ENCODE assay signal across 26 mouse cellular contexts in genomic region chr4:106548113-106548512, GRCm38 (mm10). TPM values are rescaled to one million over a fixed set of nuclear protein-coding genes. Genes with fewer than 3 reads are reported as not detected.
DNase-seq lines count a peak whose midpoint lies in the region; ATAC-seq and TF ChIP-seq lines count a peak whose summit lies in the region.
"Had no signal": no experiment of that assay in that cellular context is flagged by ENCODE, and none has a peak within 500 bp of the region (broad histone marks: within the 10 kb centered on the region; RNA-seq: fewer than 3 reads in every experiment).

No protein-coding gene starts in this region.

- H3K9ac ChIP-seq in stomach, embryonic 16.5 days (ENCODE audit: low read length) = no peak overlapping the region
- no peak overlapping the region for H3K9ac ChIP-seq in stomach, postnatal 0 days (ENCODE audit: low read length)
- H3K9ac ChIP-seq in intestine, embryonic 16.5 days (ENCODE audit: low read depth, low read length) = no peak overlapping the region
- H3K9ac ChIP-seq: embryonic facial prominence, embryonic 13.5 days; embryonic facial prominence, embryonic 15.5 days; forebrain, embryonic 12.5 days had no signal

- WGBS in stomach, embryonic 16.5 days = 63% methylated on average over 3 of the region's 3 CpGs
- WGBS in stomach, postnatal 0 days = 60% methylated on average over 3 of the region's 3 CpGs
- 66% methylated on average over 3 of the region's 3 CpGs for WGBS in intestine, embryonic 16.5 days
- 23% methylated on average over 3 of the region's 3 CpGs for WGBS in small intestine, adult 2 months
- WGBS in thymus, adult 2 months = 93% methylated on average over 3 of the region's 3 CpGs

- H3K27me3 ChIP-seq in stomach, embryonic 16.5 days (ENCODE audit: control insufficient read depth, insufficient read depth, low read length) = no peaks in the 10 kb centered on the region
- H3K27me3 ChIP-seq in stomach, postnatal 0 days (ENCODE audit: control insufficient read depth, insufficient read depth, low read length) = no peaks in the 10 kb centered on the region
- H3K27me3 ChIP-seq in intestine, embryonic 16.5 days (replicated peaks; ENCODE audit: control insufficient read depth, insufficient read depth, low read length) = no peaks in the 10 kb centered on the region
- H3K27me3 ChIP-seq in small intestine, adult 2 months (ENCODE audit: control insufficient read depth, insufficient read depth, low read length) = no peaks in the 10 kb centered on the region
- H3K27me3 ChIP-seq in thymus, adult 2 months (ENCODE audit: control insufficient read depth, insufficient read depth, low read length) = no peaks in the 10 kb centered on the region
- H3K27me3 ChIP-seq: embryonic facial prominence, embryonic 13.5 days; embryonic facial prominence, embryonic 15.5 days; forebrain, embryonic 12.5 days had no signal

- no peaks in the 10 kb centered on the region for H3K9me3 ChIP-seq in stomach, embryonic 16.5 days (replicated peaks; ENCODE audit: control insufficient read depth, low read length)
- H3K9me3 ChIP-seq in stomach, postnatal 0 days (ENCODE audit: control insufficient read depth, low read length) = no peaks in the 10 kb centered on the region
- no peaks in the 10 kb centered on the region for H3K9me3 ChIP-seq in intestine, embryonic 16.5 days (ENCODE audit: control insufficient read depth, low read length)
- H3K9me3 ChIP-seq: embryonic facial prominence, embryonic 13.5 days; embryonic facial prominence, embryonic 15.5 days; forebrain, embryonic 10.5 days; forebrain, embryonic 12.5 days had no signal

- no peak overlapping the region for H3K27ac ChIP-seq in stomach, embryonic 16.5 days (ENCODE audit: low read length)
- H3K27ac ChIP-seq in stomach, postnatal 0 days (replicated peaks) = no peak overlapping the region
- H3K27ac ChIP-seq in intestine, embryonic 16.5 days (ENCODE audit: low read length) = peak overlapping the region; percentile 26; the same call in 1 of the 2 replicates
- H3K27ac ChIP-seq in small intestine, adult 2 months (ENCODE audit: insufficient read depth, low read depth, low read length) = peak overlapping the region; percentile 60
- no peak overlapping the region for H3K27ac ChIP-seq in thymus, adult 2 months (ENCODE audit: control insufficient read depth, insufficient read depth, low read length)
- H3K27ac ChIP-seq: embryonic facial prominence, embryonic 13.5 days; embryonic facial prominence, embryonic 15.5 days; forebrain, embryonic 10.5 days; forebrain, embryonic 12.5 days had no signal

- H3K36me3 ChIP-seq in stomach, embryonic 16.5 days (ENCODE audit: control insufficient read depth, insufficient read depth, low read length) = no peaks in the 10 kb centered on the region
- no peaks in the 10 kb centered on the region for H3K36me3 ChIP-seq in stomach, postnatal 0 days (ENCODE audit: control insufficient read depth, insufficient read depth, low read length)
- H3K36me3 ChIP-seq in intestine, embryonic 16.5 days (ENCODE audit: control insufficient read depth, insufficient read depth, low read length) = no peaks in the 10 kb centered on the region
- H3K36me3 ChIP-seq in small intestine, adult 2 months (ENCODE audit: control insufficient read depth, insufficient read depth, low read length) = no peaks in the 10 kb centered on the region
- H3K36me3 ChIP-seq in thymus, adult 2 months (ENCODE audit: control insufficient read depth, insufficient read depth, low read length) = no peaks in the 10 kb centered on the region
- H3K36me3 ChIP-seq: embryonic facial prominence, embryonic 13.5 days; embryonic facial prominence, embryonic 15.5 days; forebrain, embryonic 10.5 days; forebrain, embryonic 12.5 days had no signal

- no peak overlapping the region for H3K4me2 ChIP-seq in stomach, embryonic 16.5 days (ENCODE audit: low read depth, low read length)
- H3K4me2 ChIP-seq in stomach, postnatal 0 days (replicated peaks; ENCODE audit: low read depth) = no peak overlapping the region
- H3K4me2 ChIP-seq in intestine, embryonic 16.5 days (ENCODE audit: low read depth, low read length) = no peak overlapping the region
- H3K4me2 ChIP-seq: embryonic facial prominence, embryonic 13.5 days; embryonic facial prominence, embryonic 15.5 days; forebrain, embryonic 12.5 days had no signal

- no peak for TF ChIP-seq CTCF in stomach, postnatal 0 days (IDR thresholded peaks at IDR 0.05; ENCODE audit: low read depth)
- TF ChIP-seq CTCF in small intestine, adult 2 months (IDR thresholded peaks at IDR 0.05; ENCODE audit: extremely low read depth, insufficient read length, insufficient replicate concordance, low read depth, low read length) = no peak
- no peak for TF ChIP-seq CTCF in thymus, adult 2 months (IDR thresholded peaks at IDR 0.05; ENCODE audit: borderline replicate concordance, control insufficient read depth, extremely low read depth, insufficient read depth, low read length, poor library complexity)

- no peaks in the 10 kb centered on the region for H3K4me1 ChIP-seq in stomach, embryonic 16.5 days (ENCODE audit: control insufficient read depth, insufficient read depth, low read length)
- no peaks in the 10 kb centered on the region; the same call in 1 of the 2 replicates for H3K4me1 ChIP-seq in stomach, postnatal 0 days (replicated peaks; ENCODE audit: control insufficient read depth, insufficient read depth)
- H3K4me1 ChIP-seq in intestine, embryonic 16.5 days (ENCODE audit: control insufficient read depth, insufficient read depth, low read length) = peaks cover 11% of the 10 kb centered on the region
- peaks cover 39% of the 10 kb centered on the region for H3K4me1 ChIP-seq in small intestine, adult 2 months (ENCODE audit: control insufficient read depth, insufficient read depth, insufficient read length, low read length)
- H3K4me1 ChIP-seq in thymus, adult 2 months (replicated peaks; ENCODE audit: control insufficient read depth, insufficient read depth, low read length) = no peaks in the 10 kb centered on the region
- H3K4me1 ChIP-seq: embryonic facial prominence, embryonic 15.5 days; forebrain, embryonic 12.5 days had no signal

- TF ChIP-seq EP300 in stomach, postnatal 0 days (optimal IDR thresholded peaks at IDR 0.05) = no peak

- peak; percentile 27; the same call in 1 of the 2 replicates for ATAC-seq in stomach, embryonic 16.5 days (ENCODE audit: insufficient read depth, low FRiP score)
- no peak for ATAC-seq in stomach, postnatal 0 days (ENCODE audit: low FRiP score, low TSS enrichment)
- ATAC-seq in intestine, embryonic 16.5 days = peak; percentile 80
- ATAC-seq: forebrain, embryonic 14.5 days had no signal

- no peak overlapping the region for H3K4me3 ChIP-seq in stomach, embryonic 16.5 days (replicated peaks; ENCODE audit: low read length)
- H3K4me3 ChIP-seq in stomach, postnatal 0 days (ENCODE audit: low read depth, low read length) = no peak overlapping the region
- H3K4me3 ChIP-seq in intestine, embryonic 16.5 days (ENCODE audit: low read length) = no peak overlapping the region
- no peak overlapping the region for H3K4me3 ChIP-seq in small intestine, adult 2 months (ENCODE audit: low read depth, low read length)
- no peak overlapping the region for H3K4me3 ChIP-seq in thymus, adult 2 months (ENCODE audit: control insufficient read depth, insufficient read depth, low read length)
- H3K4me3 ChIP-seq: embryonic facial prominence, embryonic 13.5 days; embryonic facial prominence, embryonic 15.5 days; erythroblast, embryonic 14.5 days; forebrain, embryonic 10.5 days; forebrain, embryonic 12.5 days had no signal

- TF ChIP-seq POLR2A in small intestine, adult 2 months (IDR thresholded peaks at IDR 0.05; ENCODE audit: low read depth, low read length) = no peak
- no peak for TF ChIP-seq POLR2A in thymus, adult 2 months (IDR thresholded peaks at IDR 0.05; ENCODE audit: control insufficient read depth, extremely low read depth, insufficient read depth, low read length, poor library complexity)

- no peak for DNase-seq in stomach, postnatal 0 days (ENCODE audit: low spot score)
- DNase-seq in thymus, adult 2 months = no peak
- no peak for DNase-seq in left cerebral cortex, adult 18-20 months (ENCODE audit: low spot score in 2 of 2)
- DNase-seq: adrenal gland, adult 2 months; adrenal gland, postnatal 10 days; adrenal gland, postnatal 25 days; cerebellum, adult 11 months; cerebellum, adult 18-20 months; cerebellum, adult 8-10 months; cerebellum, adult 9-11 months; cerebellum, postnatal 14 days; cerebellum, postnatal 36 days; embryo, embryonic 11 days had no signal

RNA-seq across cellular contexts. Expression of gene Dhcr24, which starts 12.7 kb away (rescaled TPM):
- 4.2 and 4.9 TPM in 2 replicates for polyA plus RNA-seq in stomach, embryonic 16.5 days (2015; fragmentation: Nextera tagmentation; extraction: Ambion mirVana)
- polyA plus RNA-seq in stomach, postnatal 0 days (2015; fragmentation: Nextera tagmentation; extraction: Ambion mirVana) = 4.7 and 7.1 TPM in 2 replicates
- polyA plus RNA-seq in intestine, embryonic 16.5 days (2015; fragmentation: Nextera tagmentation; extraction: Ambion mirVana) = 5.5 and 6.4 TPM in 2 replicates
- 61.3 and 205 TPM in 2 replicates for polyA plus RNA-seq in small intestine, adult 2 months (2012; rRNA removed)
- polyA plus RNA-seq in thymus, adult 2 months (2012; rRNA removed) = 80.0 and 106 TPM in 2 replicates
- total RNA-seq in left cerebral cortex, adult 18-20 months (2021) = 100 to 1,000 TPM in 1 of 2 experiments, 10 to 100 TPM in 1; 98.4 to 119 TPM

RNA-seq across cellular contexts. Expression of gene Bsnd, which starts 56.0 kb away (rescaled TPM):
- not detected in 2 replicates for polyA plus RNA-seq in stomach, embryonic 16.5 days (2015; fragmentation: Nextera tagmentation; extraction: Ambion mirVana)
- 0.35 and 0.38 TPM in 2 replicates for polyA plus RNA-seq in stomach, postnatal 0 days (2015; fragmentation: Nextera tagmentation; extraction: Ambion mirVana)
- not detected in 2 replicates for polyA plus RNA-seq in intestine, embryonic 16.5 days (2015; fragmentation: Nextera tagmentation; extraction: Ambion mirVana)
- not detected in 2 replicates for polyA plus RNA-seq in small intestine, adult 2 months (2012; rRNA removed)
- polyA plus RNA-seq in thymus, adult 2 months (2012; rRNA removed) = 0.10 and 0.28 TPM in 2 replicates
- not detected for total RNA-seq in left cerebral cortex, adult 18-20 months (2021)
- total RNA-seq: adrenal gland, adult 2 months; adrenal gland, postnatal 10 days; adrenal gland, postnatal 25 days; common myeloid progenitor, adult 5-6 weeks had no signal
- polyA plus RNA-seq: brain, embryonic 14.5 days; C2C12; embryonic facial prominence, embryonic 11.5 days; embryonic facial prominence, embryonic 13.5 days; erythroblast, embryonic 14.5 days; forebrain, embryonic 10.5 days; forebrain, embryonic 12.5 days; forebrain, embryonic 14.5 days had no signal

Comparison
In these comparisons a context has a peak if more than half of its experiments do, and no peak if none do; other contexts are left out.
1. H3K27ac ChIP-seq: peak in intestine, embryonic 16.5 days (single experiment) and small intestine, adult 2 months (single experiment); none in stomach, embryonic 16.5 days (single experiment), stomach, postnatal 0 days (single experiment) and thymus, adult 2 months (single experiment).